Mouse (Mus musculus): ENCODE measurements at regions not wholly inside any gene's neighbourhood (a gene's known extent, or its start where the extent isn't known, plus 50 kb on each side); places are given as distances from the start of the nearest gene placed in this dataset.

DNA sequence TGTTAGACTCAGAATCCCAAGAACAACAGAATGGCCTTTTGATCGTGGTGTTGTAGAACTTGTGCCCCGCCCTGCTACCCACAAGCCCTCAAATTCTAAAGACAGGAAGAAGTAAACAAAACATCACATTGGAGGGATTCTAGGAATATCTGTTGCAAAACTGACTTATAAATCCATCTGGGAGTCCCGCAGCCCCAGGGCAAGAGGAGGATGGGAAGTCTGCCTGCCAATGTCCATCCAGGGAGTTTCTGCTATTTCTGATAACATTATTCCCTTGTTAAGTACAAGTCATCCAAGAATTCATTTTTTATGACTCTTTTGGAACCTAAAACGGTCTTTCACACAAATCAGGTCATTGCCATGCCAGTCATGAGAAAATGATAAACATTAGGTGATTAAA lies 164.5 kb upstream of the Tbx18 start:
- Histone ChIP-seq H3K36me3 (ENCODE audit: control insufficient read depth in 1 of 2, insufficient read depth in 2 of 2, low read length in 2 of 2) (no peaks in the 10 kb centered on the region), H3K79me2 (ENCODE audit: control insufficient read depth, insufficient read depth, low read length, poor library complexity) (no peaks in the 10 kb centered on the region), H3K9me3 (replicated peaks; ENCODE audit: insufficient read depth, low read length) (no peaks in the 10 kb centered on the region), H3K4me3 (ENCODE audit: control insufficient read depth in 1 of 2, insufficient read depth in 1 of 2, low read depth in 2 of 2, low read length in 2 of 2) (no peak overlapping the region), H3K27me3 (ENCODE audit: control insufficient read depth in 1 of 2, insufficient read depth in 2 of 2, low read length in 2 of 2) (no peaks in the 10 kb centered on the region), H3K4me1 (ENCODE audit: control insufficient read depth in 1 of 2, insufficient read depth in 2 of 2, low read length in 2 of 2) (no peaks in the 10 kb centered on the region), H3K9ac (ENCODE audit: control insufficient read depth, low read depth, low read length, poor library complexity, severe bottlenecking) (no peak overlapping the region), H3K27ac (ENCODE audit: control insufficient read depth, low read depth, low read length) (no peak overlapping the region)
- TF ChIP-seq E2F4 (IDR thresholded peaks at IDR 0.05; ENCODE audit: borderline replicate concordance, low read depth, low read length) (no peak), MEF2A (IDR thresholded peaks at IDR 0.05; ENCODE audit: extremely low read depth, insufficient replicate concordance, low read depth, low read length, poor library complexity, severe bottlenecking) (no peak), MYB (IDR thresholded peaks at IDR 0.05; ENCODE audit: low read depth, low read length) (no peak), SIN3A (IDR thresholded peaks at IDR 0.05; ENCODE audit: low read length) (no peak), EP300 (IDR thresholded peaks at IDR 0.05; ENCODE audit: low read depth in 1 of 2, low read length in 2 of 2) (no peak), POLR2AphosphoS5 (IDR thresholded peaks at IDR 0.05; ENCODE audit: borderline replicate concordance, low read depth, low read length) (no peak), RAD21 (IDR thresholded peaks at IDR 0.05; ENCODE audit: low read depth, low read length) (no peak), NRF1 (IDR thresholded peaks at IDR 0.05; ENCODE audit: insufficient read depth, low read depth, low read length, poor library complexity, severe bottlenecking) (no peak), RCOR1 (IDR thresholded peaks at IDR 0.05; ENCODE audit: low read depth, low read length) (no peak), ETS1 (IDR thresholded peaks at IDR 0.05; ENCODE audit: low read depth, low read length) (no peak), ZNF384 (IDR thresholded peaks at IDR 0.05; ENCODE audit: low read depth, low read length) (no peak)
- DNase-seq (ENCODE audit: low read depth, low spot score) = no peak

DNA sequence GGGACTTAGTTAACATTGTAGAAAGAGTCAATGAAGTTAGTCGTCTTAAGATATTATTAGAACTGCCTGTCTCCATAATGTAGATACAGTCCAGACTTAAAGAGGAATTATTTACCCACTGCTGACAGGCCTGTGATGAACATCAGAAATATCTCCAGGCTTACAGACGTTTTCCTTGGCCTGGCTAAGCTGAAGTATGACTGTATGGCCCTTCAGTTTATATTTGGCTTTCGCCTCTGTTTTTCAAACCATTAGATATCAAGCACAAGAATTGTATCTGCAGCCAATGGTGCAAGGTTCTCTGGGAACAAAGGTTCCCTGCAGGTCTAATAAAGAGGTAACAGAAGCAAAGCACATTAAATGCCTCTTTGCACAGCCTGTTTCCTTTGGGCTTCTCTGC lies 166.3 kb upstream of the Tbx18 start:
- no peaks in the 10 kb centered on the region for H3K36me3 ChIP-seq (ENCODE audit: control insufficient read depth in 1 of 2, insufficient read depth in 2 of 2, low read length in 2 of 2)
- TF ChIP-seq ETS1 (IDR thresholded peaks at IDR 0.05; ENCODE audit: low read depth, low read length) (no peak), MYB (IDR thresholded peaks at IDR 0.05; ENCODE audit: low read depth, low read length) (no peak), POLR2A (IDR thresholded peaks at IDR 0.05; ENCODE audit: control insufficient read depth in 1 of 2, insufficient read depth in 1 of 2, low read depth in 1 of 2, low read length in 2 of 2, poor library complexity in 1 of 2) (no peak), ZNF384 (IDR thresholded peaks at IDR 0.05; ENCODE audit: low read depth, low read length) (no peak), JUND (IDR thresholded peaks at IDR 0.05; ENCODE audit: low read depth, low read length) (no peak), TBP (IDR thresholded peaks at IDR 0.05; ENCODE audit: low read depth, low read length) (no peak), GABPA (IDR thresholded peaks at IDR 0.05; ENCODE audit: low read depth, low read length) (no peak), SMC3 (IDR thresholded peaks at IDR 0.05; ENCODE audit: low read depth, low read length) (no peak), MAX (IDR thresholded peaks at IDR 0.05; ENCODE audit: low read length) (no peak), ELF1 (IDR thresholded peaks at IDR 0.05; ENCODE audit: low read depth, low read length) (no peak), NELFE (IDR thresholded peaks at IDR 0.05; ENCODE audit: low read depth, low read length) (no peak), NRF1 (IDR thresholded peaks at IDR 0.05; ENCODE audit: insufficient read depth, low read depth, low read length, poor library complexity, severe bottlenecking) (no peak), BHLHE40 (IDR thresholded peaks at IDR 0.05; ENCODE audit: borderline replicate concordance, low read depth, low read length) (no peak), POLR2AphosphoS2 (IDR thresholded peaks at IDR 0.05; ENCODE audit: low read length) (no peak)
- DNase-seq (ENCODE audit: low read depth, low spot score) = no peak
- no peak overlapping the region for H3K27ac ChIP-seq (ENCODE audit: control insufficient read depth, low read depth, low read length)
- H3K9ac ChIP-seq (ENCODE audit: control insufficient read depth, low read depth, low read length, poor library complexity, severe bottlenecking) = no peak overlapping the region
- no peaks in the 10 kb centered on the region for H3K27me3 ChIP-seq (ENCODE audit: control insufficient read depth in 1 of 2, insufficient read depth in 2 of 2, low read length in 2 of 2)
- H3K4me3 ChIP-seq (ENCODE audit: control insufficient read depth in 1 of 2, insufficient read depth in 1 of 2, low read depth in 2 of 2, low read length in 2 of 2) = no peak overlapping the region
- no peaks in the 10 kb centered on the region for H3K9me3 ChIP-seq (replicated peaks; ENCODE audit: insufficient read depth, low read length)
- H3K79me2 ChIP-seq (ENCODE audit: control insufficient read depth, insufficient read depth, low read length, poor library complexity) = no peaks in the 10 kb centered on the region
- H3K4me1 ChIP-seq (ENCODE audit: control insufficient read depth in 1 of 2, insufficient read depth in 2 of 2, low read length in 2 of 2) = no peaks in the 10 kb centered on the region
